Mouse (Mus musculus) brain, embryonic 14.5 days (tissue): Measurements from ENCODE around the gene Zfp746.

Source experiments
- CTCF ChIP-seq: fragments of 200-500 bp; IDR thresholded peaks from 2 replicates; pipeline ENCODE4 v1.5.1; 2012; ENCODE audit warnings: inconsistent platforms, mild to moderate bottlenecking, moderate library complexity, borderline replicate concordance; ENCODE audit not compliant: insufficient read depth, insufficient read length; ENCODE audit errors: extremely low read depth
- POLR2A ChIP-seq: fragments of 200-500 bp; IDR thresholded peaks from 2 replicates; pipeline ENCODE4 v1.6.1; 2012; ENCODE audit warnings: mild to moderate bottlenecking, inconsistent platforms, borderline replicate concordance; ENCODE audit not compliant: poor library complexity, insufficient read depth, insufficient read length, severe bottlenecking; ENCODE audit errors: extremely low read depth

DNA sequence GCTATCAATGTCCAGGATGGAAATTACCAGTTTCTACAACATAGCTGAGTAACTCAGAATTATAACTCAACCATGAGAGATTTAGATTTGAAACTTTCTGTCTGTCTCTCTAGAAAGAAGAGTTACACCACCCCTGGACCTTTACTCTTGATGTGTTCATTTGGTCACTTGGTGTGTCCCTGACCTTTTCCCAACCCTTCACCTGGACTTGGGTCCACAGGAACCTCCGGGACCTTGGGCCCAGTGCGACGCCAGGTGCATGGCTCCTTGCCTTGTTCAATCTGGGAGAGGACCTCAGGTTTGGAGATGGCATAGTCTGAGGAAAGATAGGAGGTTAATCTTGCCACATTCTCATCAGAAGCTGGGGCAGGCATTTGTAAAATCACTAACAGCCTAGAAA lies 4.4 kb downstream of the Zfp746 start:
- TF ChIP-seq POLR2A (no peak), CTCF (no peak)
